Mouse (Mus musculus) spleen, postnatal 10 days (tissue): ENCODE data around the gene Gm4707.
"Not testable (repeated sequence)": the region's sequence is repeated elsewhere in the genome, so short reads cannot be mapped to it uniquely, and the experiment has no call there.

Experiments used
- DNase-seq, 2 experiments: peaks; one replicate each; pipeline ENCODE4 v3.0.0; 2021 to 2022; ENCODE audit warnings: low spot score in 2 of 2

Gene Gm4707

GRCm38 (mm10) chr17:71444718-71445117, 15.0 kb downstream of the Gm4707 start:
- no peak for DNase-seq

- DNase-seq = no peak
These were observed 15.6 kb downstream of the Gm4707 start for GRCm38 (mm10) chr17:71444126-71444525.

- DNase-seq = no peak
These were observed 16.4 kb downstream of the Gm4707 start for GRCm38 (mm10) chr17:71443273-71443672.

GRCm38 (mm10) chr17:71422502-71422901, 37.2 kb downstream of the Gm4707 start:
- DNase-seq = not testable (repeated sequence)

GRCm38 (mm10) chr17:71419448-71419847, 40.3 kb downstream of the Gm4707 start:
- DNase-seq = not testable (repeated sequence)

- DNase-seq = no peak
These were observed 42.7 kb downstream of the Gm4707 start for GRCm38 (mm10) chr17:71417008-71417407.
